Mouse (Mus musculus): ENCODE measurements at regions not wholly inside any gene's neighbourhood (a gene's known extent, or its start where the extent isn't known, plus 50 kb on each side); places are given as distances from the start of the nearest gene placed in this dataset.
A peak's percentile ranks its signal among the peaks of the same experiment; 100 is the strongest.

DNA sequence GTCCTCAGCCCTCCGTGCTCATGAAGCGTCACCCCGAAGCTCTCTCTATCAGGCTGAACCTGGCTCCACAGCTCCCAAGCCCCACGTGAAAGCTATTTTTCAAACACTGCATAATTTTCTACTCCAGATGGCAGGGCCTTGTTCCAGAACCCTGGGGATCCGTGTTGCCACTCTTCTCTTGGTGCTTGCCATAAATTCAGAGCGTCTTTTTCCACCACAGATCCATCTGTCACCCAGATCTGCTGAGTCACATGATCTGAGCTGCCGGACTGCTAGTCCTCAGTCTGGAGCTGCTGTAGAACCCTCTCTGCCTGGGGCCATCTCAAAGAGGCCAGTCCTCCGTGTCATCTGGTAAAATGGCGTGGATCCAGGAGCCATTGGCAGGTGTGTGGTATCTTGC lies 73.2 kb upstream of the Disp3 start:
- Histone ChIP-seq H3K9me3 (ENCODE audit: control insufficient read depth, low read length) (no peaks in the 10 kb centered on the region), H3K4me3 (replicated peaks; ENCODE audit: low read length) (no peak overlapping the region), H3K9ac (no peak overlapping the region), H3K27me3 (ENCODE audit: control insufficient read depth, insufficient read depth, low read length) (no peaks in the 10 kb centered on the region), H3K4me1 (replicated peaks; ENCODE audit: control insufficient read depth, insufficient read depth, low read length) (peaks cover 13% of the 10 kb centered on the region), H3K4me2 (replicated peaks) (no peak overlapping the region), H3K36me3 (replicated peaks; ENCODE audit: control insufficient read depth, insufficient read depth) (no peaks in the 10 kb centered on the region), H3K27ac (peak overlapping the region; percentile 54; the same call in 1 of the 2 replicates)
- ATAC-seq (ENCODE audit: low FRiP score) (peak; percentile 36; the same call in 1 of the 2 replicates), DNase-seq (ENCODE audit: low spot score) (peak; percentile 47)
- WGBS = 49% methylated on average over 9 of the region's 9 CpGs

DNA sequence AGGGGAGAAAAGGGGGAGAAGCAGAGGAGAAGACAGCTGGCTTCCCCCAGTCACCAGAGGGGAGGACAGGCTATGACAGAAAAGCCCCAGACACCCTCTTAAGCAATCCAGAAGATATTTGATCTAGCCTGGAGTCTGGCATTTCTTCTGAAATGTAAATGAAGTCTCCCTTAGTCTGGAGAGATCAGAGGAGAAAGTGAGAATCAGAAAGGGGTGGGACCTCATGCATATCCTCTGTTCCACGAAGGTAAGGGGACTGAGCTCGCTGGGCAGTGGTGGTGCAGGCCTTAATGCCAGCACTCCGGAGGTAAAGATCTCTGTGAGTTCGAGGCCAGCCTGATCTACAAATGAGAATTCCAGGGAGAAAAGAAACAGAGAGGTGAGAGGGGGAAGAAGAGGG lies 70.6 kb upstream of the Disp3 start:
- Histone ChIP-seq H3K27ac (no peak overlapping the region), H3K4me3 (replicated peaks; ENCODE audit: low read length) (no peak overlapping the region), H3K9ac (no peak overlapping the region), H3K36me3 (replicated peaks; ENCODE audit: control insufficient read depth, insufficient read depth) (no peaks in the 10 kb centered on the region), H3K9me3 (ENCODE audit: control insufficient read depth, low read length) (no peaks in the 10 kb centered on the region), H3K4me2 (replicated peaks) (no peak overlapping the region), H3K4me1 (replicated peaks; ENCODE audit: control insufficient read depth, insufficient read depth, low read length) (peaks cover 13% of the 10 kb centered on the region), H3K27me3 (ENCODE audit: control insufficient read depth, insufficient read depth, low read length) (no peaks in the 10 kb centered on the region)
- DNase-seq (ENCODE audit: low spot score) (no peak), ATAC-seq (ENCODE audit: low FRiP score) (no peak)
- 42% methylated on average over 4 of the region's 4 CpGs for WGBS

DNA sequence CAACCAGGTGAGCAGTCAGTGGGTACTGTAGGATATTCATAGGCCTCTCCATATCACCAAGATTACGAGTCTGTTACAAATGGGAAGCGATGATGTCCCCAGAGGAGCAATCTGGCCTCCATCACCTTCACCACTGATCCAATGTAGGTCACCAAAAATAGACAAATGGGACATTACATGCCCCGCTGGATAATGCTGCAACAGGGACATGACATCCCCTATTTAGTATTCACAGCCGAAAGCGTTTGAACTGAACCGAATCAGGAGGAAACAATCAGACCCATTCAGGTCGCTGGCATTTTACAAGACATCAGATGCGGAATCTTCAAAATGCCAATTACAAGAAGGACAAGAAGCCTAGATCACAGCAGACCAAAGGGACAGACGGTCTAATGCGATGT lies 69.5 kb upstream of the Disp3 start:
- H3K27me3 ChIP-seq (ENCODE audit: control insufficient read depth, insufficient read depth, low read length) = no peaks in the 10 kb centered on the region
- peak overlapping the region; percentile 45 for H3K27ac ChIP-seq
- ATAC-seq (ENCODE audit: low FRiP score) (no peak), DNase-seq (ENCODE audit: low spot score) (no peak)
- peaks cover 13% of the 10 kb centered on the region for H3K4me1 ChIP-seq (replicated peaks; ENCODE audit: control insufficient read depth, insufficient read depth, low read length)
- no peak overlapping the region for H3K4me3 ChIP-seq (replicated peaks; ENCODE audit: low read length)
- no peaks in the 10 kb centered on the region for H3K36me3 ChIP-seq (replicated peaks; ENCODE audit: control insufficient read depth, insufficient read depth)
- no peak overlapping the region for H3K9ac ChIP-seq
- peaks cover 4% of the 10 kb centered on the region; the same call in 1 of the 2 replicates for H3K9me3 ChIP-seq (ENCODE audit: control insufficient read depth, low read length)
- no peak overlapping the region for H3K4me2 ChIP-seq (replicated peaks)
- 45% methylated on average over 10 of the region's 10 CpGs for WGBS

DNA sequence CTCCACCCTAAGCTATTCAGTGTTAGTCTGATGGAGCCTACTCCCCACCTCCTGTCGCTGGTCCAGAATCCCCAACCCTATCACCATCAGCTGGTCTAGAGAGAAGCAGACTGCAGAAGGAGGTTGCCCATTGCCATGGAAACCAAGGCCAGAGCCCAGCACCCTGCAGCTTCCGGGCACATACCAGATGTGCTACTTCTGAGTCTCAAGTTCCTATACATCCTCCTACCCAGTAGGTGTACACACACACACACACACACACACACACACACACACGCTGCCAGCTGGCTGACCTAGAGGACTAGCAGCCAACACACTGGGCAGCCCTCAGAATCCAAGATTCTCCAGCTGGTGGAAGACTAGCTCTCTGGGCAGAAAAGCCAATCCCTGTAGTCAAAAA lies 68.9 kb upstream of the Disp3 start:
- Histone ChIP-seq H3K36me3 (replicated peaks; ENCODE audit: control insufficient read depth, insufficient read depth) (no peaks in the 10 kb centered on the region), H3K4me1 (replicated peaks; ENCODE audit: control insufficient read depth, insufficient read depth, low read length) (peaks cover 13% of the 10 kb centered on the region), H3K27me3 (ENCODE audit: control insufficient read depth, insufficient read depth, low read length) (no peaks in the 10 kb centered on the region), H3K9ac (no peak overlapping the region), H3K4me2 (replicated peaks) (no peak overlapping the region), H3K9me3 (ENCODE audit: control insufficient read depth, low read length) (peaks cover 4% of the 10 kb centered on the region; the same call in 1 of the 2 replicates), H3K27ac (peak overlapping the region; percentile 45; the same call in 1 of the 2 replicates), H3K4me3 (replicated peaks; ENCODE audit: low read length) (no peak overlapping the region)
- ATAC-seq (ENCODE audit: low FRiP score) = peak; percentile 57; the same call in 1 of the 2 replicates
- 60% methylated on average over 3 of the region's 3 CpGs for WGBS
- peak; percentile 37 for DNase-seq (ENCODE audit: low spot score)

DNA sequence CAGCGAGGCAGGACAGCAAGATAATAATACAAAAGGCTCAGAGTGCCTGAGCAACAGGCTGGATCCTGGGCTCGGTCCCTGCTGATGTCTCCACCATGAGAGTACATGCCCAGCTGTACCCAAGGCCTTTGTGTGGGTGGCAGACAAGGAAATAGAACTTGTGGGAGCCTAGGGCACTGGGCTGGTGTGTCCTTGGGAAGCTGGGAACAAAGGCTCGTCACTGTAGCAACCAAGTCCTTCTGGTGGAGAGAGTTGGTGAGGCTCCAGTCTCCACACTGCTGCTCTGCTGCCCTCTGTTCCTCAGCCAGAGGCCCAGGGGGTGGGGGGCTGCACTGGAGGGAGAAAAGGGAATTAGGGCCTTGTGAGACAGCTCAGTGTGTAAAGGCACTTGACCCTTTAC lies 66.2 kb upstream of the Disp3 start:
- H3K9ac ChIP-seq = no peak overlapping the region
- H3K27me3 ChIP-seq (ENCODE audit: control insufficient read depth, insufficient read depth, low read length) = no peaks in the 10 kb centered on the region
- no peak overlapping the region for H3K4me2 ChIP-seq (replicated peaks)
- WGBS = 63% methylated on average over 3 of the region's 3 CpGs
- no peak overlapping the region for H3K4me3 ChIP-seq (replicated peaks; ENCODE audit: low read length)
- DNase-seq (ENCODE audit: low spot score) (no peak), ATAC-seq (ENCODE audit: low FRiP score) (0 out of 2 replicates have a peak, but pooled peaks have one; percentile 46)
- H3K27ac ChIP-seq = peak overlapping the region; percentile 38; the same call in 1 of the 2 replicates
- no peaks in the 10 kb centered on the region for H3K36me3 ChIP-seq (replicated peaks; ENCODE audit: control insufficient read depth, insufficient read depth)
- peaks cover 4% of the 10 kb centered on the region; the same call in 1 of the 2 replicates for H3K9me3 ChIP-seq (ENCODE audit: control insufficient read depth, low read length)
- H3K4me1 ChIP-seq (replicated peaks; ENCODE audit: control insufficient read depth, insufficient read depth, low read length) = peaks cover 10% of the 10 kb centered on the region

DNA sequence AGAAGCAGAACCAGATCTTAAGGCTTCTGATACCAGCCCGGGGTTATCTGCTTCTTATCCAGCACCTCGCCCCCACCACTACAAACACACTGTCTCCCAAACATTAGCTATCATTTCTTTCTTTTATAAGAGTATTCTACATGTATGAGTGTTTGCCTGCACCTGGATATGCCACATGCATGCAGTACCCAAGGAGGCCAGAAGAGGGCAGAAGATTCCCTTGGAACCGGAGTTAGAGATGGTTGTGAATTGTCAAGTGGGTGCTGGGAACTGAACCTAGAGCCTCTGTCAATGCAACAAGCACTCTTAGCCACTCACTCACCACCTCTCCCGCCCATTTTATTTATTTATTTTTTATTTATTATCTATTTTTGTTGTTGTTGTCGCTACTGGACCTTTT lies 64.9 kb upstream of the Disp3 start:
- H3K9me3 ChIP-seq (ENCODE audit: control insufficient read depth, low read length) = peaks cover 4% of the 10 kb centered on the region; the same call in 1 of the 2 replicates
- WGBS = 93% methylated on average over 5 of the region's 5 CpGs
- DNase-seq (ENCODE audit: low spot score) = no peak
- H3K4me3 ChIP-seq (replicated peaks; ENCODE audit: low read length) = no peak overlapping the region
- H3K27me3 ChIP-seq (ENCODE audit: control insufficient read depth, insufficient read depth, low read length) = no peaks in the 10 kb centered on the region
- no peaks in the 10 kb centered on the region for H3K36me3 ChIP-seq (replicated peaks; ENCODE audit: control insufficient read depth, insufficient read depth)
- no peak for ATAC-seq (ENCODE audit: low FRiP score)
- H3K9ac ChIP-seq = no peak overlapping the region
- no peak overlapping the region for H3K27ac ChIP-seq
- peaks cover 10% of the 10 kb centered on the region for H3K4me1 ChIP-seq (replicated peaks; ENCODE audit: control insufficient read depth, insufficient read depth, low read length)
- no peak overlapping the region for H3K4me2 ChIP-seq (replicated peaks)

DNA sequence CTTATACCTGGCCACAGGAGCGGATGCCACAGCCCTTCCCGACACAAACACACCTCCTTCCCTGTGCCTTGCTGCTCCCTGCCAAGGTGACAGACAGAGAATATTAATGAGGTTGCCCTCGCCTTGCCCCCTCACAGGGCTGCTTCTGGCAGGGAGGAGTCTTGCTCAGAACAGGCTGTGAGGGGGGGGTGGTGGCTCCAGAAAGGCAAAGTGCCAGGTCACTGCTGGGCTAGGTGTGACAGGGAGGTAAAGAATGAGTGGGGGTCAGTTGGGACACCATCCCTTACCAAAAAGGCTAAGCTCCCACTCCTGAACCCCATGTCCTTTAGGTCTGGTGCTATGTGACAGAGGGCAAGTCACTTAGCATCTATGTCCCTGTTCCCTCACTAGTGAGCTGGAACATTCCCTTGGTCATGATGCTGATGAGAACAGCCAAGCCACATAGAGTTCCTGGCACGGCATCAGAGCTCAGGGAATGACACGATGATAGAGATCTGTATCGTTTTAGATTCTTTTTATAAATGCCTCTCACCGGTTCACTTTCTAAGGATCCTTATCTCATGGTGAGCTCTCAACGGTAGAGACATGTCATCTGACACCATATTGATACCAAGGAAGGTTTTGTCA lies 53.9 kb upstream of the Disp3 start:
- ATAC-seq (ENCODE audit: low FRiP score) = no peak
- Histone ChIP-seq H3K9ac (no peak overlapping the region), H3K9me3 (ENCODE audit: control insufficient read depth, low read length) (no peaks in the 10 kb centered on the region), H3K4me3 (replicated peaks; ENCODE audit: low read length) (no peak overlapping the region), H3K4me2 (replicated peaks) (no peak overlapping the region), H3K27me3 (ENCODE audit: control insufficient read depth, insufficient read depth, low read length) (no peaks in the 10 kb centered on the region), H3K36me3 (replicated peaks; ENCODE audit: control insufficient read depth, insufficient read depth) (no peaks in the 10 kb centered on the region), H3K27ac (no peak overlapping the region), H3K4me1 (replicated peaks; ENCODE audit: control insufficient read depth, insufficient read depth, low read length) (no peaks in the 10 kb centered on the region)
- no peak for DNase-seq (ENCODE audit: low spot score)
- WGBS = 71% methylated on average over 8 of the region's 8 CpGs

DNA sequence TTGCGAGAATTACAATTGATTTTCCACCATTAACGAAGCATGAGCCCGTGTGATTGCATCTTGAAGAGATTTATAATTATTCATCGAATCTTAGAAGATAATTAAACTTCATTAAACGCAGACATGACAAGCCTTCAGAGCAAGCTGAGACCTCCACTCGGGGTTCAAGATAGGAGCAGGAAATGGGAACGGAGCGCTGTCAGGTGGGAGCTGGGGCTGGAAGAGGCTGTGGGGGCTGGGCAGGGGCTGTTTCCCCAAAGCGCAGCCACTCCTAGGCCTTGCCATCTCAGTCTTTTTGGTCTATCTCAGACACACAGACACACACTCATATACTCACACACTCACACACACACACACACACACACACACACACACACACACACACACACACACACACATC lies 52.6 kb upstream of the Disp3 start:
- ATAC-seq (ENCODE audit: low FRiP score) (peak; percentile 10; the same call in 1 of the 2 replicates), DNase-seq (ENCODE audit: low spot score) (no peak)
- H3K4me3 ChIP-seq (replicated peaks; ENCODE audit: low read length) = no peak overlapping the region
- no peak overlapping the region for H3K9ac ChIP-seq
- no peaks in the 10 kb centered on the region for H3K27me3 ChIP-seq (ENCODE audit: control insufficient read depth, insufficient read depth, low read length)
- no peaks in the 10 kb centered on the region for H3K4me1 ChIP-seq (replicated peaks; ENCODE audit: control insufficient read depth, insufficient read depth, low read length)
- H3K36me3 ChIP-seq (replicated peaks; ENCODE audit: control insufficient read depth, insufficient read depth) = no peaks in the 10 kb centered on the region
- WGBS = 55% methylated on average over 9 of the region's 9 CpGs
- H3K27ac ChIP-seq = no peak overlapping the region
- H3K4me2 ChIP-seq (replicated peaks) = no peak overlapping the region
- no peaks in the 10 kb centered on the region for H3K9me3 ChIP-seq (ENCODE audit: control insufficient read depth, low read length)

DNA sequence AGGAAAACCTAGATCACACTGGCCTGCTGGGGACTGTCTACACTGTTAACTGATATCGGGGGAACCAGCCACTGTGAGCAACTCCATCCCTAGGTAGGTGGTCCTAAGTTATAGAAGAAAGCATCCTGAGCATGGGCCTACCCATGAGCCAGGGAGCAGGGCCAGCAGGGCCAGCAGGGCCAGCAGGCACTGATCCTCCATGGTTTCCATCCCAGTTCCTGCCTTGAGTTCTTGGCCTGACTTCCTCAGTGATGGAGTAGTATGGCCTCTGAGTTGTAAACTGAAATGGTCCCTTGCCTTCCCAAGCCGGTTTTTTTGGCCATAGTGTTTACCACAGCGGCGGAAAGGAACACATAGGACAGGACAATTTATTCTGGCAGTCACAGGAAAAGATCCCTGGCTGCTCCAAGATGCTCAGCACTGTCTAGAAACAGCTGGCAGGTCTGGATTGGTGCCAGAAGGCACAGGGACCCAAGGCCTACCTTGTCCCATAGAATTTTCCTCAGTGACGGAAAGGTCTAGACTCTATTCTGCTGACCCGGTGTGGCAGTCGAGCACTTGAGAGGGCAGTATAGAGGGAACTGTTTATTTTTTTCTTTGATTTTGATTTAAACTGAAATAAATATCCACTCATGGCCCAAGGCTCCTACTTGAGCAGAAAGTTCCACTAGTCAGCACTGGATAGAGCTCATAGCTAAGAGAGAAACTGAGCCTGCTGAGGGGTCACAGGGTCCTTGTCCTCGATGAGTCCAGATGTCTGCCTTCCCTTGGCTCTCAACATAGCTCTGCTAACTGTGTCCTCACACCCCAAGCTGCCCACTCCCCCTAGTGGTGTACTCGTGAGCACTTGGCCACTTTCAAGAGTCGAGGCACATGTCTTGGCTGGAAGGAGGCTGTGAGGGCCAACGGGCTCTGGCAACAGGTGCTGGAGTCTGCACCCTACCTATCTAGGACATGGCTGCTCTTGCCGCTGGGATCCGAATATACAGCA lies 50.4 kb upstream of the Disp3 start:
- Histone ChIP-seq H3K36me3 (replicated peaks; ENCODE audit: control insufficient read depth, insufficient read depth) (no peaks in the 10 kb centered on the region), H3K4me1 (replicated peaks; ENCODE audit: control insufficient read depth, insufficient read depth, low read length) (0 out of 2 replicates have a peak, but pooled peaks cover 3% of the 10 kb centered on the region), H3K27me3 (ENCODE audit: control insufficient read depth, insufficient read depth, low read length) (no peaks in the 10 kb centered on the region), H3K4me2 (replicated peaks) (no peak overlapping the region), H3K4me3 (replicated peaks; ENCODE audit: low read length) (no peak overlapping the region), H3K9ac (no peak overlapping the region), H3K9me3 (ENCODE audit: control insufficient read depth, low read length) (no peaks in the 10 kb centered on the region), H3K27ac (no peak overlapping the region)
- WGBS = 58% methylated on average over 13 of the region's 13 CpGs
- DNase-seq (ENCODE audit: low spot score) (no peak), ATAC-seq (ENCODE audit: low FRiP score) (no peak)

Data from hindbrain, embryonic 14.5 days (tissue).